Mouse (Mus musculus) thymus, postnatal 0 days (tissue): ENCODE data around the gene Zfp219. TPM values are rescaled to one million over a fixed set of nuclear protein-coding genes. Genes with fewer than 3 reads are reported as not detected.
A peak's percentile ranks its signal among the peaks of the same experiment; 100 is the strongest.

ENCODE experiments used
- DNase-seq: peaks from one replicate; pipeline ENCODE4 v3.0.0-alpha.2; 2015; ENCODE audit warnings: low spot score
- polyA plus RNA-seq: library from polyadenylated mRNA; unstranded; fragments of >200 nt; fragmentation: Nextera tagmentation; extraction: Ambion mirVana; gene quantifications from 2 replicates; pipeline ENCODE4 v1.2.1, GENCODE M21; 2015

Zfp219 gene
- polyA plus RNA-seq, 1 experiment from 2014 or later = 44.5 TPM

DNA sequence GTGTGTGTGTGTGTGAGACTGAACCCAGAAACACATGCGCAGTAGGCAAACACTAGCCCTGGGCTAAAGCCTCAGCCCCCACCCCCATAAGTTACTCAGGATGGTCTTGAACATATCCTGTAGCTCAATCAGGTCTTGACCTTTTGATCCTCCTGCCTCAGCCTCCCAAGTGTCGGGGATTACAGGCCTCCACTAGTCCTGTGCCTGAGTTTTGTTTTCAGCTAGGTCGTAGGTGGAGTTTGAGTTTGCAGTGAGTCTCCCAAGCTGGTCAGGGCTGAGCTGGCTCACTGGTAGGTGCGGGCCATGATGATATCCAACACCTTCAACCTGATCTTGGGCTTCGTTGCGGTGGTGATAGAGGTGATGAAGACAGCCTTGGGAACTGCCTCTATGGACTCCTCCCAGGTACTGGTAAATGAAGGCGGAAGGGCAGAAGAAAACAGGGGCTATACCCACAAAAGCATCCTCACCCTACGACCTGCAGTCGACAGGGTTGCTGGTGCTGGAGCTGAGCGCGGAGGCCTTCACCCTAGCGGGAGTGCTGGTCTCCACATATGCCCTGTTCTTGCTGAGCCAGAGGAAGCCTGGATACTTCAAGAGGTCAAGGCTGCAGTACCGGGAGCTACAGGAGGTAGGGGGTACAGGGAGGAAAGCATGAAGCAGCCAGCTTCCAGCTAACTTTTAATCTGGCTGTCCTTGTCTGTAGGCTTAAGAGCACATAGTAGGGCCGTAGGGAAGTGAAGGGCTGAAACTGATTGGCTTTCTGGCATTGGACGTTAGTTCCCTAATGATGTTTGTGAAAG is 2.1 kb downstream of the Zfp219 start:
- no peak for DNase-seq

DNA sequence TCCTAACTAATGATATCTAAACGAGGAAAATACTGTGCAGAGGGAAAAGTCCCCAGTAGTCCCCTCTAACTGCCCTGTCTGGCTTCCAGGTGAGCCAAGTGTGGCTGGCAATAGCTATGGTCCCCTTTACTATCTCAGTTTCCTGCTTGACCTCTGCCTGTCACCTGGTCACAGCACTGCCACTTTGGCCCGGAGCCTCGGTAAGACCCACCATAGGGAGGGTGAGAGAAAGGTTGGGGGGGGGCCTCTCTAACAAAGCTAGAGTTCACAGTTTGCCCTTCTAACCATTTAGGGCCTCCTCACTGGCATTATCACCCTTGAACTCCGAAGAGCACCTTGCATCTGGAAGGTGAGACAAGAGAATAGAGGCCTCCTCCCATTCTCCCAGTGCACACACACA is 2.9 kb downstream of the Zfp219 start:
- DNase-seq = no peak

DNA sequence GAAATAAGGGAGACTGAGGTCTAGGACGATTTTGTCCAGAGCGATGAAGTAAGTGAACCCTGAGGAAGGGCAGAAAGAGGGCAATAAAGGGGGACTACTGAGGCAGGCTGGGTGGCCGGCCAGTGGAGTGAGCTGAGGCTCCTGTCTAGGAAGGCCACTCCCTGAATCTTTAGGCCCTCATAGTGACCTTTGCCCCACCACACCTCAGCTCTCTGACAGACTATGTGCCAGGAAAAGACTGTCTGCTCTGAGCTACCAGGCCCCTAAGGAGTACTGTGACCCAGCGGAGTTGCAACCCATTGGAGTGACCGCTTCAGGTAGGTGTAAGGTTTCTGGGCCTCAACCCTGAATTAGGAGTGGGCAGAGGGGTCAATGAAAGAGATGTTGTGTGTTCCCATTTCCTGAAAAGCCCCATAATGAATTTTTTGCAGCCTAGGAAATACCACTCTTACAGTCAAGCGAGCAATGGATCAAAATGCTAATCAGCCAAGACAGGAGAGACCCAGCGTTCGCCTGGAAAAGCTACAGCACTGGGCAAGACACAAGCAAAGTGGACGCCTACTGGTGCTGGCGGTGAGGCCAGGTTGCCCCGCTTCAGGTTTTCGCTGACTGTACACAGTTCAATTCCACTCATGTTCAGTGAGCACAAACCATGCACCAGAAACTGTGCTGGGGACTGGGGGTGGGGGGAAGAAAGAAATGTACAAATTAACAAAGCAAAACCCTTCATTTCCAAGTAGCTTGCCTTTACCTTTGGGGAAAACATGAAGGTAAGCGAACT is 3.7 kb downstream of the Zfp219 start:
- DNase-seq = no peak

GRCm38 (mm10) chr14:52015445-52016100 is 5.0 kb downstream of the Zfp219 start, which contains the start of gene Tmem253:
Gene Tmem253 (plus strand): TSS chr14:52015658.
- no peak for DNase-seq

DNA sequence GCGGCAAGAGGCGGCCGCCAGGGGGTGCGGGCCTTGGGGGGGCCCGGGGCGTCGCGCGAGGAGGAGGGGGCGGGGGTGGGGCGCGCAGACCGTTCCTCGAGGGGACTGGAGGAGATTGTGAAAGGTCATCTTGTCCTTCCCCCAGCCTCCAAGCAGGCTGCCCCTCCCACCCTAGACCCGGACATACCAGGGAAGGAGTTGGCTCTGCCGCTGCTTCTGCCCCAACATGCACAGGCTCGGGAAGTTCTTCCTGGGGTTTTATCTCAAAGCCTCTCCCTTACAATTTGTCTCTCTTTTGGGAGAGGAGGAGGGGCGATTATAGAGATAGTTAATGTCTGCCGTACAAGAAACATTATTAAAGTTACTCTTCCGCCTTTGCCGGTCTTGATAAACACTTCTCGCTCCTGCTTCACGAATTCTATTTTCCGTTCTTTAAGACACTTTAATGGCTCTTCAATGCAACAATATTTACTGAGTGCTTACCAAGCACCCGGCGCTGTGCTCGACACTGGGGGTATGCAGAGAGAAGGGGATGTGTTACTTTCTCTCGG is 5.7 kb downstream of the Zfp219 start:
- DNase-seq = peak; percentile 61

- no peak for DNase-seq
Measured at GRCm38 (mm10) chr14:52014271-52014760, 6.2 kb downstream of the Zfp219 start.

DNA sequence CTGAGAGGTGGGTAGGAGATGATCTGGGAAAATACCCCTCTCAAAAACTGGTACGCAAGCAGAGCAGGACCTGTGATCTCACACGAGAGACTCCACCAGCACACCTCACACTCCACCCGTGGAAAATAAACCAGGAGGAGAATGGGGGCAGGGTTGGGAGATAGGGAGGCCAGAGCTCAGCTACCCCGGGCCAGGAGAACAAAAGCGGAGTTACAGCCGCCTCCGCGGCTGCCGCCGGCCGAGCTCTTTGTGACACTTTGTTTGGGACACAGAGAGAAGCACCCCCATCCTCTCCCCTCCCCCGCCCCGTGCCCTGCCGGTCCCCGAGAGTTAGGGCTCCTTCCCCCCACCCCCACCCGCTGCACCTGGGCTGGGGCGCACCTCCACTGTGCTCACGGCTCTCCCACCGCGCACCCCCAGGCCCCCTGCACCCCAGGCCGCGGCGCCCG is 6.7 kb downstream of the Zfp219 start:
- peak; percentile 83 for DNase-seq

DNA sequence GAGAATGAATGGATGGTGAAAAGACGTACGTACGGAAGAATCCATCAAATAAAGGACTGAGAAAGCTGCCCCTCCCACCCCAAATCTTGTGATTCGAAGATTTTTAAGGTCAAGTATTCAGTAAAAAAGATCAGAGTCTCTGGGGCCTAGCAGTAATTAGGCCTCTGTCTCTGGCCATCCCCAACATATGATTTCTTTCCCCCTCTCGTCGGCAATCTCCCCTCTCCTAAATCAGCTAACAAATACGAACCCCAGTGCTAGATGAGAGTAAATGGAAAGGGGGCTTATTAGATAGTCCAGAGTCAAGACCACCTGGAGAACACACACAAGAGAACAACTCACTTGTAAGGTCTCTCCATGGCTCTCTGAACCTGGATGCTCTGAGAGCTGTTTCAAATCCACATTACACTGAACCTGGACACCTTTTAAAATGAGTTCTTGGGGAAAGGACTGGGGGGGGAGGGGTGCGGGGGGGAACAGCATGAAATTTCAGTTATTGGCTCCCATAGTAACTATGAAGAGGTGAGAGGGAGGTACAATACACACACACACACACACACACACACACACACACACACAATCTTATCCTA is 7.4 kb downstream of the Zfp219 start:
- no peak for DNase-seq

DNA sequence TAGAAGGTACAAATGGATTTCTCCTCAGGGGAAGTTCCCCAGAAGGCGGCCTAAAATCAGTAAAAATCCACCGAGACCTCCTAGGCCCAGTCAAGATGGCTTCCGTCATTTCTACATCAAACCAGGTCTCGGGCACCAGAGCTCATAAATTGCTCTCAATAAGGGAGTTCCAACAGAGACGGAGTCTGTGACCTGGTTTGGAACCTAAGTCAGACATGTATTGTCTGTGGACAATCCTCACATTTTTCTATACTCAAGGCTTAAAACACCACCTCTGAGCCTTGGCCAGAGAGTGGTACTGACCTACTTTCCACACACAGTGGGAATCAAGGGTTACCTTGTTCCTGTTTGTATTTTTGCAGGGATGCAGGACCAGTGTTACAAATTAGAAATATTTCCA is 8.0 kb downstream of the Zfp219 start:
- no peak for DNase-seq

- no peak for DNase-seq
Measured at GRCm38 (mm10) chr14:52012085-52012484, 8.4 kb downstream of the Zfp219 start.

DNA sequence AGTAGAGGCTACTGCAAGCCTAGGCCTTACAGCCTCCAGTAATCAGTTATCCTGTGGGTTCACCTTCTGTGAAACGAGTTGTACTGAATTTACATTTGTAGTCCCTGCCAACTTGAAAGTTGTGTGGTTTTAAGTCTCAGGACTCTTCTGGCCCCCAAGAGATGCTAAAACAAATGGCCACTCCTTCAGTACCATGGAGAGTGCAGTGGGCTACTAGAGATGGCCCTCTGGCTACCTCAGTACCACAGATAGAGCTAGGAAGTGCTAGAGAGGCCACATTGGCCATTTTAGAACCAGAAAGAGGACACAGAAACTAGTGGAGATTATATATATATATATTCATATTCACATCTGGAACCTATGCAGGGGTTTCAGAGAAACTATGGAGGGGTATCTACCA is 8.8 kb downstream of the Zfp219 start:
- DNase-seq = no peak

- DNase-seq = no peak
Measured at GRCm38 (mm10) chr14:52010446-52011111, 10.0 kb downstream of the Zfp219 start.

DNA sequence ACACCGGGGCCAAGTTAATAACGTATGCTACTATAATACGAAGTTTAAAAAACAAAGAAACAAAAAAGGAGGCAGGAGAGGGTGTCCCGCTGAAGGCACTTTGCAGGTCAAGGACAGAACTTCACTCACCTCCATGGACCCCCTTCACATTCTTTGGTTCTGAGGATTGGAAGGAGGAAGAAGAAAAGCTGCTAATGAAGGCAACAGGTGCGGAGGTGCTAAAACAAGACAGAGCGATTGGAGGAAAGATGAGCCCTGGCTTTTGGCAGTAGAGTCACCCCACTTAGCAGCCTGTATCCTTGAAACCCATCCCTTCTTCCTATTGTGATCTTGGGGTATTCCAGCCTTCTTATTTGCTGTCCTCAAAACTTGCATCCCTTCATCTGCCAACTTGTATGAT is 10.7 kb downstream of the Zfp219 start:
- DNase-seq = no peak

DNA sequence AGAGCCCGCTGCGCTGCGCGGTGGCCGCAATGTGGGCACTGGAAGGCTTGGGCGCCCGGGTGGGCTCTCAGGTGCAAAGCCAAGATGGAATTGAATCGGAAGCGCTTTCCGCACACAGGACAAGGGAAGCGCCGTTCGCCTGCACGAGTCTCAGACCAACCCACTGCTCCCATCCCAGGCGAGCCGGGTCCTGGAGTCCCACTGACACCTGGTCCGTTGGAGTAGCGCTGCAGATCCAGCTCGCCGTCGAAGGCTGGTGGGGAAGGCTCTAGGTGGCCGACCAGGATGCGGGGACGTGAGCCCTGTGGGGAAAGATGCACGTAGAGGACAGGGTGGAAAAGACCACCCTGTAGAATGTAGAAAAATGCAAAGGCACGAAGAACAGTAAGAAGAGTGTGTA is 11.2 kb downstream of the Zfp219 start:
- DNase-seq = no peak

DNA sequence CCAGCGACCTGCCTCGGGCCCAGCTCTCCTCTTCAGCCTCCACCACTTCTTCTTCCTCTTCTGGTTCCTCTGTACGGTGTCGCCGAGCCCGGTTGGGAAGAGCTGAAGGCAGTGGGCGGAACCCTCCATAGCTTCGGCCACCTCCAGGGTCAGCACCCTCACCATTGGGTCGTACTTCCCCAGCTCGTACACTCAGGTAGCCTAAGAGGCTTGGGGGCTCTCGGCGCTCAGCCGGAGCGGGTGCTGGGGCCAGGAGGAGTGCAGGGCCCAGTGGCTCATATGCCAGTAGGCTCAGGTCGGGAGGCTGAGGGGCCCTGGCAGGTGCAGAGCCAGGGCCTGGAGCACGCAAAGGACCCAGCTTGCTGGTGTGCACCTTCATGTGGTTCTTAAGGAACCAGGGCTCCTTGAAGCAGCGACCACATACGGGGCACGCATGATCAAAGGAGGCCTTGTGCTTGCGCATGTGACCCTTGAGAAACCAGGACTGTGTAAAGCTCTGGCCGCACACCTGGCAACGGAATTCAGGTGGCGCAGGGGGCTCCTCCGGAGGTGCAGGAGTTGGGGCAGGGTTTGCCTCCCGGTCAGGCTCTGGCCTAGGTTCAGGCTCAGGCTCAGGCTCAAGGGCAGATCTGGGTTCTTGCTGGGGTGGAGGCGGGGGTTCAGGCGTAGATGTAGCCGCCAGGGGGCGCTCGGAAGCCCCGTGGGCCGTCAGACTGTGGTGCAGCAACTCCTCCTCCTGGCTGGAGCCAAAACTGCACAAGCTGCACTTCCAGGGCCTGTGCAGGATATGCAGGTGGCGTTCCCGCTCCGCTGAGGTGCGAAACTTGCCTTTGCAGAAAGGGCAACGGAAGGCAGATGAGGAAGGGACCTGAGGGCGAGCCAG is 12.0 kb downstream of the Zfp219 start:
- DNase-seq = peak; percentile 97

DNA sequence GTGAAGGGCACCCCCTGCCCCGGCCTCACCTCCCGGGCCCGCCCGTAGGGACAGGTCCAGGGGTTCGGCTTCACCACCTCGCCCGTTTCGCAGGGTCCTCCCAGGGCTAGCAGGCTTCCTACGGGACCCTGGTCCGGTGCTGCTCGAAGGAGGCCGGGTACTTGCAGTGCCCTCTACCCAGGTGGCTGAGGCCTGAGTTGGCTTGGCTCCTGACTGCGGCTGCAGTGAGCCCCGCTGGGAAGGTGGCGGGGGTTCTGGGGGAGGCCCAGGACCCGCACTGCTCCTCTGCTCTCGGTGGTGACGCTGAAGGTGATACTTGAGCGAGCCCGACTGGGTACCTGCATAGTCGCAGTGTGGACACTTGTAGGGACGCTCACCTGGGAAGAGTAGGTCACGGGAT is 13.8 kb downstream of the Zfp219 start:
- no peak for DNase-seq

- DNase-seq = peak; percentile 43
Measured at GRCm38 (mm10) chr14:52006241-52006640, 14.3 kb downstream of the Zfp219 start.

DNA sequence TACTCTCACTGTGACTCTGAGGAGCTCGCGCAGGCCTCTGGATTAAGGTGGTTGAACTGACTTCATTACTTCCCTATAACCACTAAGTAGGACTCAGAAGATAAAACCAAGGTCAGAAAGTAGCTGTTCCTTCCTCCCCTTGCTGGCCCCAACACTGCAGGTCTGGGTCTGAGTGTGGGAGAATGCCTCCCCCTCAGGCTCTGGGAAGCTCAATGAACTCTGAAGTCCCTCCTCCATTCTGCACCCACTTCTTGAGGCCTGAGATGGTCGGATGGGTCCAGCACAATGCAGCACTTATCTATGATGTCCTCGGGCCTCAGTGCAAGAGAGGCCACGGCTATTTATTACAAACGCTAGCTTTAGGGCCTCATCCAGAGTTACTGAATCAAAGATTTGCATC is 14.9 kb downstream of the Zfp219 start:
- no peak for DNase-seq

DNA sequence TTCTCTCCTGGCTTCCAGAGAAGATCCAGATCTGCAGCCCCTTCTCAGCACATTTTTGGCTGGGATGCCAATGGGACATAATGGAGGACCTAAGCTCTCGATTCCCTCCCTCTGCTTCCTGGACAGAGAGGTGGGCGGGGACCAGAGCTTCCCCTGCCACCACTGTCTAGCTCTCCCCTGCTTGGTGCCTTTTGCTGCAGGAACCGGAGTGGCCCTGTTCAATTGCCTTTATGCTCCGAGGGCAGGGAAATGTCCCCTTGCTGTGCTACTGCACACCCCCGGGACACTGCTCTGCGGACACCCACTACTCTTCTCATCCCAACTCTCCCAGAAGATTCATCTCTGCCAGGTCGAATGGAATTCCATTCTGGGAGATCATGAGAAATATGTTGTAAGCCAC is 15.4 kb downstream of the Zfp219 start:
- no peak for DNase-seq
